Mouse (Mus musculus) forebrain, postnatal 0 days (tissue): ENCODE data around the gene Ebf1. TPM values are rescaled to one million over a fixed set of nuclear protein-coding genes. Genes with fewer than 3 reads are reported as not detected.

Experiments
- ATAC-seq: fragments of 200-750 bp; cut with Nextera tagmentation; 2 replicates; pipeline ENCODE4 v1.8.0; 2017; ENCODE audit warnings: mild to moderate bottlenecking, moderate library complexity
- DNase-seq: peaks from one replicate; pipeline ENCODE4 v3.0.0-alpha.2; 2015
- H3K27ac ChIP-seq: fragments of 300-500 bp; sonication (generic); 2 replicates; pipeline ENCODE4 v1.5.1; 2014; ENCODE audit warnings: low read depth, mild to moderate bottlenecking, antibody characterized with exemption, low read length, moderate library complexity, mixed read lengths
- H3K27me3 ChIP-seq: fragments of 300-500 bp; sonication (generic); 2 replicates; pipeline ENCODE4 v1.6.1; 2014; ENCODE audit warnings: mild to moderate bottlenecking, low read length, mixed read lengths; ENCODE audit not compliant: insufficient read depth
- H3K36me3 ChIP-seq: fragments of 300-500 bp; sonication (generic); 2 replicates; pipeline ENCODE4 v1.6.1; 2014; ENCODE audit warnings: mild to moderate bottlenecking, moderate library complexity; ENCODE audit not compliant: insufficient read depth
- H3K4me1 ChIP-seq: fragments of 300-500 bp; sonication (generic); 2 replicates; pipeline ENCODE4 v1.6.1; 2014; ENCODE audit warnings: antibody characterized with exemption; ENCODE audit not compliant: insufficient read depth
- H3K4me2 ChIP-seq: fragments of 300-500 bp; sonication (generic); 2 replicates; pipeline ENCODE4 v1.6.1; 2014; ENCODE audit warnings: low read depth, mild to moderate bottlenecking, moderate library complexity
- H3K4me3 ChIP-seq: fragments of 300-500 bp; sonication (generic); 2 replicates; pipeline ENCODE4 v1.5.1; 2014; ENCODE audit warnings: low read depth, low read length, mixed read lengths
- H3K9ac ChIP-seq: fragments of 300-500 bp; sonication (generic); 2 replicates; pipeline ENCODE4 v1.6.1; 2014; ENCODE audit warnings: mild to moderate bottlenecking
- H3K9me3 ChIP-seq: fragments of 300-500 bp; sonication (generic); 2 replicates; pipeline ENCODE4 v1.6.1; 2016; ENCODE audit warnings: low read length
- CTCF ChIP-seq: sonication (generic); IDR thresholded peaks from 2 replicates; pipeline ENCODE4 v1.5.1; 2016; ENCODE audit warnings: antibody characterized with exemption, control low read depth, low read depth
- WGBS: fragments of 180-500 bp; shearing (Covaris S2); extraction: QIAGEN DNeasy Blood & Tissue Kit; methylation state at CpG from one replicate; pipeline ENCODE4 v1.1.7; 2014; 5-methylcytosine and 5-hydroxymethylcytosine counted together
- polyA plus RNA-seq: library from polyadenylated mRNA; unstranded; fragments of >200 nt; fragmentation: Nextera tagmentation; extraction: Ambion mirVana; gene quantifications from 2 replicates; pipeline ENCODE4 v1.2.1, GENCODE M21; 2015
- total RNA-seq: library from RNA; depleted of rRNA; stranded (reverse); fragments of >200 nt; gene quantifications from 2 replicates; pipeline ENCODE4 v1.2.3, GENCODE M21; 2014

Ebf1 gene
- total and polyA plus RNA-seq, 2 experiments from 2014 or later: 12.9 to 20.6 TPM

DNA sequence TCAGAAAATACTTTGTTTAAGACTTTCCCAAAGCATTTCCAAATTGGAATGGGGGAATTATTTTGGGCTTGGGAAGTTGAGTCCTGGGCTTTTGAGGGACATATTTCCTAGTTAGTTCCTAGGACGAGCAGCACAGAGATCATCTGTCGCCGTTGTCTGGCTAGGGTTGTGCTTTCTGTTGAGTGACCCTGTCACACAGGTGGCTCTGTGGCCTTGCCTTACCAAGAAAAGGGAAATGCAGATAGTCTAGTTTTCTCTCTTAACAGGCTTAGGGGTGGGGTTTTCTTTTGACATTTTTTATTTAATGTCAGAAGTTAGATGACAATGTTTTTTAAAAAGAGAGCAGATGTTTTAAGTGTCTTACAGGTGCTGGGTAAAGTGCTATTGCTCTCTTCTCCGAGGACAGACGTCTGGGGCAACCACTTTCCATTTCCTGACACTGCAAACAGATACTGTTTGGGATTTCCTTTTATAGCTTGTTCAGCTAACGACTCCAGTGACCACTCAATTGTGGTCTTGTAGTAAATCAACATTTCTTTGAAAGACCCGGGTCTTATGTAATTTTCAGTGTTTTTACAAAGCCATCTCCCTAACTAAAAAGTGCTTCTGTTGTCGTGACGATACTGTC, 264.1 kb downstream of the Ebf1 start:
- ATAC-seq (no peak), DNase-seq (no peak)
- Histone ChIP-seq H3K9ac (no peak overlapping the region), H3K4me2 (no peak overlapping the region), H3K27ac (no peak overlapping the region), H3K9me3 (no peaks in the 10 kb centered on the region), H3K4me1 (no peaks in the 10 kb centered on the region), H3K36me3 (no peaks in the 10 kb centered on the region), H3K4me3 (no peak overlapping the region), H3K27me3 (no peaks in the 10 kb centered on the region; the same call in 1 of the 2 replicates)
- no peak for TF ChIP-seq CTCF
- WGBS: 65% methylated on average over 9 of the region's 9 CpGs

DNA sequence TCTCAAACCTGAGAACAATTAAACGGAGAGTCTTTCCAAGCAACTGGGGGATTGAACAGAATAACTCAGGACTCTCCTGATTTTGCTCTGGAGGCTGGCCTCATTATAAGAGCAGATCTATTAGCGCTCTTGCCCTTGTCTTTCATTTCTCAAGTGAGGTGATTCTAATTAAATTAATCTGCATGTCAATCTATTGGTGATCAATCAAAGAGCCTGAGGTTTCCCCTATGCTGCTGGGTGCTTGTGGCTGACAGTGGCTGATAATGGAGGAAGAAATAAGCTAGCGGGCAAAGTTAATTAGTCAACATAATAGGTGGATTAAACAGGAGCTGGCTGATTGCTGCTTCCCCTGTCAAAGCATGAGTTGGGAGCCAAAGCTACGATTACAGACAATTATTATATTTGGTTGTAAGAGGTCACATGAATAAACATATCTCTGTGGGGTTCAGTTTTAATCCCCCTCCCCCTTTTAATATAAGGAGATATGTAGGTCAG, 265.4 kb downstream of the Ebf1 start:
- 14% methylated on average over 4 of the region's 4 CpGs for WGBS
- DNase-seq (no peak), ATAC-seq (no peak)

DNA sequence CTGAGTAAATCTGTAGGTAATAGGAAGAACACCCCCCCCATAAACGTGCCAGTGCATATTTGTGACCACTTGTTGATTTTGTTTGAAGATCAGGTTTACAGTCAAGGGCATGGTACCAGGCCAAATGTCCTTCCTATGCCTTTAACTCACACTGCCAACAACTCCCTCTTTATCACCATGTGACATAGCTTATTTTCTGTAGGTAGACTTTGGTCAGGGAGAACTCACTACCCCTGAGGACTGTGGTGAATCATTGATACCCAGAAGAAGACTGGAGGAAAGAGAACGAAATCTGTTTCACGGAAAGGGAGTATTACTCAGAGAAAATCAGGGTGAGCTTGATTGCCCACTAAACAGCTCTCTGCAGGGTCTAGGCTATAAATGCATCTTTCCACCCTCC, 267.2 kb downstream of the Ebf1 start:
- no peak for DNase-seq
- no peak overlapping the region for H3K4me2 ChIP-seq
- ATAC-seq: no peak
- 0 out of 2 replicates have a peak, but pooled peaks cover 3% of the 10 kb centered on the region for H3K4me1 ChIP-seq
- no peak overlapping the region for H3K4me3 ChIP-seq
- 85% methylated on average over 3 of the region's 3 CpGs for WGBS
- H3K36me3 ChIP-seq: no peaks in the 10 kb centered on the region
- no peaks in the 10 kb centered on the region; the same call in 1 of the 2 replicates for H3K27me3 ChIP-seq
- TF ChIP-seq CTCF: no peak
- no peaks in the 10 kb centered on the region for H3K9me3 ChIP-seq
- H3K27ac ChIP-seq: no peak overlapping the region
- H3K9ac ChIP-seq: no peak overlapping the region

More for the DNA sequence above, 265.4 kb downstream of the Ebf1 start:
- no peak overlapping the region for H3K4me3 ChIP-seq
- H3K9ac ChIP-seq: no peak overlapping the region
- H3K4me1 ChIP-seq: 0 out of 2 replicates have a peak, but pooled peaks cover 2% of the 10 kb centered on the region
- H3K36me3 ChIP-seq: no peaks in the 10 kb centered on the region
- no peaks in the 10 kb centered on the region; the same call in 1 of the 2 replicates for H3K27me3 ChIP-seq
- no peak overlapping the region for H3K4me2 ChIP-seq
- no peaks in the 10 kb centered on the region for H3K9me3 ChIP-seq
- TF ChIP-seq CTCF: no peak
- H3K27ac ChIP-seq: no peak overlapping the region

DNA sequence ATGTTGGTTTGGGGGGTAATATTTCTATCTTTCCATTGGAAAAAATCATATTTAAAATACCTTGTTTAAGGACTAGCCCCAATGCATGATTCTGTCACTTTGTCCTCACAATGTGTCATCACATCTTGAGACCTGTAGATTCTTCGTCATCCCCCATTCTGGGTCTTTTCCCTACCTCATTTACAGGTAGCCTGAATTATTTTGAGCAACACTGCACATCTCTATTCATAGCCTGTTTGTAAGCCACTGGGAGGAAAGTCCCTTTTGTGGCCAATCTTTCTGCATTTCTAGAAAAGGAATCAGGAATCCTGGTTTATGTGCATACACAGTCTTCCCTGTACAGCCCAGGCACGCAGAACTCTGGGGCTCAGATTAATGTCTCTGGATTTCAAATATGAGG, 269.8 kb downstream of the Ebf1 start:
- Histone ChIP-seq H3K9ac (no peak overlapping the region), H3K9me3 (no peaks in the 10 kb centered on the region), H3K4me1 (0 out of 2 replicates have a peak, but pooled peaks cover 3% of the 10 kb centered on the region), H3K4me3 (no peak overlapping the region), H3K27me3 (no peaks in the 10 kb centered on the region; the same call in 1 of the 2 replicates), H3K4me2 (no peak overlapping the region), H3K36me3 (no peaks in the 10 kb centered on the region), H3K27ac (no peak overlapping the region)
- no peak for DNase-seq
- no peak for TF ChIP-seq CTCF
- WGBS: 94% methylated on average over 2 of the region's 2 CpGs
- no peak for ATAC-seq

DNA sequence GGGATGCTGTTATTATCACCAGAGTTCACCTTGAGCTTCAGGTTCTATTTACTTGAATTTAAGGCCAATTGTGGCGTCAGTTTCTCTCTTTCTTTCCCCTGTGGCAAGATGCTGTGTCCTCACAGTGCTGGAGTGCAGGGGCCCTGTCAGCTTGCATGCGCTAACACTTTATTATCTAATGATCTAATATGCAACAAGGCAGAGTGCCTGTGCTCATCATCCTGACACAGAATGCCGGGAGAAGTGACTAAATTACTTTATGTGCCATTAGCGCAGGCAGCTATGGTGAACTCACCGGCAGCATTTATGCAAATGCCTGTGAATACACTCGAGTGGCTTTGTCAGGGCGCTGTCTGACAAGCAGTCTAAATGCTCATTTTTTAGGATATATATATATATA, 270.6 kb downstream of the Ebf1 start:
- Histone ChIP-seq H3K9me3 (no peaks in the 10 kb centered on the region), H3K27ac (0 out of 2 replicates have a peak overlapping the region, but pooled peaks have one; percentile 9), H3K9ac (no peak overlapping the region), H3K27me3 (no peaks in the 10 kb centered on the region; the same call in 1 of the 2 replicates), H3K36me3 (no peaks in the 10 kb centered on the region), H3K4me1 (0 out of 2 replicates have a peak, but pooled peaks cover 3% of the 10 kb centered on the region), H3K4me2 (no peak overlapping the region), H3K4me3 (no peak overlapping the region)
- WGBS: 67% methylated on average over 7 of the region's 7 CpGs
- ATAC-seq (peak; percentile 63; the same call in 1 of the 2 replicates), DNase-seq (no peak)
- TF ChIP-seq CTCF: no peak

DNA sequence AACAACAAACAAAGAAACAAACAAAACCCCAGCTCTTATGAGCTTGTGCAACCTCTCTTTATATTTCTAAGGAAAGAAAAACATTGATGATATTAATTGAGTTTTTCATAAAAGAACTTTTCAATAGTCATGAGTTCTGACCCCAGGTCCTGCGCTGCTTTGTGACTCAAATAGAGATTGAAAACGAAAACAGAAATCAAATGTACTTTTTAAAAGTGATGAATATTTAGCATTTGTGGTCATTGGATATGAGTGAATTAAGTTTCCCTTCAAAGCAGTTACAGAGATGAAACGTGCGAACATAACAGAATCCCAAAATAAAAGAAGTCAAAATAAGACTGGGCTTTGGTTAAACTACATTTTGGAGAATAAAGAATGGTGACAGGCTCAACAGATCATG, 271.3 kb downstream of the Ebf1 start:
- no peak overlapping the region for H3K27ac ChIP-seq
- H3K27me3 ChIP-seq: no peaks in the 10 kb centered on the region
- H3K4me3 ChIP-seq: no peak overlapping the region
- no peaks in the 10 kb centered on the region for H3K9me3 ChIP-seq
- H3K4me1 ChIP-seq: 0 out of 2 replicates have a peak, but pooled peaks cover 3% of the 10 kb centered on the region
- TF ChIP-seq CTCF: no peak
- ATAC-seq (no peak), DNase-seq (no peak)
- H3K9ac ChIP-seq: no peak overlapping the region
- no peaks in the 10 kb centered on the region for H3K36me3 ChIP-seq
- WGBS: 82% methylated on average over 4 of the region's 4 CpGs
- H3K4me2 ChIP-seq: no peak overlapping the region

DNA sequence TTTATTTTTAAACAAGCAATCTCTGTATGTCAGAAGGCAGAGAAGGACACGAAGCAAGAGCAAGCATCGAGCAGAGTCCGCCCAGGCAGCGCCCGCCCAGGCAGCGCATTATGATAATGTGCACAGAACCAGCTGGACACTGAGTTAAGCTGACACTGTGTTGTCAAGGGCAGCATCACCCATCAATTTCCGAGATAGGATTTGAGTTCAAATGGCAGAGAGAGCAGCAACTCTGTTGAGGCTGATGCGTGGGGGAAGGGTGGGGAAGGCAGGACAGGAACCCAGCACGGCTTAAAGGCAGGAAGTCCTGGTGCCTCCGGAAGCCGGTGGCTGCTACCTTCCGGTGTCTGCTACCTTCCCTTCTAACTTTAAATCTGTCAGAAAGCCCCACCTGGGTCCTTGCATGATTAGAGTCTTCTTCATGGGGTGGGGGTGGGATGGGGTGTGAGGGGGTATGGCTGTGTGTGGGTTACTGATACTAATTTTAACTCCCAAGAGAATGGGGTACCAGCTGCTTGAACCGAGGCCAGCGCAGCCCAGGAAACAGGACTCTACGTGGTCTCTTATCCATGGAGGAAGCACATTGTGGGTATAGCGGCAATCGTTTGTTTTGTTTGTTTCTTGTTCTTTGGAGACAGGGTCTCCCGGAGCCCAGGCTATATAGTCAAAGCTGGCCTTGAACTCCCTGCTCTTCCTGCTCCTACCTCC, 275.9 kb downstream of the Ebf1 start:
- H3K27ac ChIP-seq: no peak overlapping the region
- ATAC-seq: no peak

More for the DNA sequence above, 275.9 kb downstream of the Ebf1 start:
- Histone ChIP-seq H3K9ac (no peak overlapping the region), H3K27me3 (no peaks in the 10 kb centered on the region; the same call in 1 of the 2 replicates), H3K4me1 (no peaks in the 10 kb centered on the region), H3K36me3 (no peaks in the 10 kb centered on the region), H3K4me2 (no peak overlapping the region), H3K9me3 (no peaks in the 10 kb centered on the region), H3K4me3 (no peak overlapping the region)
- whole genome bisulfite sequencing: 68% methylated on average over 18 of the region's 18 CpGs
- TF ChIP-seq CTCF: no peak
- no peak for DNase-seq
